Mouse (Mus musculus) ES-Bruce4 (cell line): Measurements from ENCODE around the gene Ptpro.

Experiments
- CTCF ChIP-seq: IDR thresholded peaks from one replicate; pipeline ENCODE4 v1.8.1; 2011; ENCODE audit warnings: low read depth, low read length
- EP300 ChIP-seq: IDR thresholded peaks from 2 replicates; pipeline ENCODE4 v1.6.1; 2011; ENCODE audit warnings: low read depth, low read length; ENCODE audit not compliant: insufficient read depth
- POLR2A ChIP-seq: IDR thresholded peaks from one replicate; pipeline ENCODE4 v1.8.1; 2011; ENCODE audit warnings: low read length; ENCODE audit not compliant: insufficient read depth

- TF ChIP-seq POLR2A (no peak), EP300 (peak; percentile 64; the same call in 1 of the 2 replicates), CTCF (no peak)
These were observed 251.3 kb downstream of the Ptpro start for GRCm38 (mm10) chr6:137503462-137503861.
